29 mouse cellular contexts compared by ENCODE assay signal in the genomic region with DNA sequence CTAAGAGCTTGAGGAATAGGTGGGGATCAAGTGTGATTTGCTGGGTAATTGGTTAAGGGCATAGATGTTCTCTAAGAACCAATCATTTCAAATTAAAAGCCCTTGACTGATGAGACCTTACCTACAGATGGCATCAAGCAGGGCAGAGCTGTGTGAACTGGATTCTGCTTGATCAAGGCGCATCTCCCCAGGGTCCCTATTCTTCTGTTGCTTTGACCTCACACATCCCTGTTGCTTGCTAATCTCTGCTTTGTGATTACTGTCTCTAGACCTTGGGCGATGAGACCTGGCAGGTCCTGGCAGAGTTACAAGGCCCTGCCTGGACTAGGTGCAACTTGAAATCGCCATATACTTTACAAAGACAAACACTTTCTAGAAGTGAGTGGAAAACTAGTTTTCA. TPM values are rescaled to one million over a fixed set of nuclear protein-coding genes. Genes with fewer than 3 reads are reported as not detected.
A peak's percentile ranks its signal among the peaks of the same experiment; 100 is the strongest.
DNase-seq lines count a peak whose midpoint lies in the region; ATAC-seq and TF ChIP-seq lines count a peak whose summit lies in the region.
"Had no signal": no experiment of that assay in that cellular context is flagged by ENCODE, and none has a peak within 500 bp of the region (broad histone marks: within the 10 kb centered on the region; RNA-seq: fewer than 3 reads in every experiment).

No protein-coding gene starts in this region.

- peaks cover 12% of the 10 kb centered on the region for H3K4me1 ChIP-seq in heart, postnatal 0 days (ENCODE audit: control insufficient read depth, insufficient read depth)
- peaks cover 21% of the 10 kb centered on the region for H3K4me1 ChIP-seq in stomach, embryonic 14.5 days (ENCODE audit: control insufficient read depth, insufficient read depth, low read length)
- H3K4me1 ChIP-seq in stomach, postnatal 0 days (replicated peaks; ENCODE audit: control insufficient read depth, insufficient read depth), result no peaks in the 10 kb centered on the region
- H3K4me1 ChIP-seq: forebrain, embryonic 15.5 days; neural tube, embryonic 12.5 days had no signal

- H3K4me3 ChIP-seq in heart, postnatal 0 days (ENCODE audit: low read depth, low read length), result no peak overlapping the region
- H3K4me3 ChIP-seq in stomach, embryonic 14.5 days (ENCODE audit: low read depth, low read length), result no peak overlapping the region
- no peak overlapping the region for H3K4me3 ChIP-seq in stomach, postnatal 0 days (ENCODE audit: low read depth, low read length)
- H3K4me3 ChIP-seq: embryonic facial prominence, embryonic 13.5 days; forebrain, embryonic 10.5 days; forebrain, embryonic 15.5 days; neural tube, embryonic 12.5 days had no signal

- WGBS in heart, postnatal 0 days, result 64% methylated on average over 3 of the region's 3 CpGs
- 70% methylated on average over 3 of the region's 3 CpGs for WGBS in stomach, embryonic 14.5 days
- 68% methylated on average over 3 of the region's 3 CpGs for WGBS in stomach, postnatal 0 days

- H3K36me3 ChIP-seq in heart, postnatal 0 days (replicated peaks; ENCODE audit: control insufficient read depth, insufficient read depth, low read length), result no peaks in the 10 kb centered on the region
- H3K36me3 ChIP-seq in stomach, embryonic 14.5 days (ENCODE audit: control insufficient read depth, insufficient read depth, low read length), result no peaks in the 10 kb centered on the region
- H3K36me3 ChIP-seq in stomach, postnatal 0 days (ENCODE audit: control insufficient read depth, insufficient read depth, low read length), result no peaks in the 10 kb centered on the region
- H3K36me3 ChIP-seq: embryonic facial prominence, embryonic 13.5 days; forebrain, embryonic 10.5 days; forebrain, embryonic 15.5 days; heart, embryonic 12.5 days; neural tube, embryonic 12.5 days had no signal

- no peak for TF ChIP-seq CTCF in heart, postnatal 0 days (IDR thresholded peaks at IDR 0.05; ENCODE audit: low read depth)
- no peak for TF ChIP-seq CTCF in stomach, postnatal 0 days (IDR thresholded peaks at IDR 0.05; ENCODE audit: low read depth)

- no peak for DNase-seq in heart, postnatal 0 days (ENCODE audit: low spot score)
- DNase-seq in heart, adult 18-20 months, result no peak
- DNase-seq in stomach, postnatal 0 days (ENCODE audit: low spot score), result no peak
- peak; percentile 52 for DNase-seq in ZHBTc4 (ENCODE audit: low read depth, low spot score)
- DNase-seq: adrenal gland, postnatal 25 days; cerebellum, adult 18-20 months; cerebellum, postnatal 10 days; gastrocnemius, postnatal 14 days; heart, postnatal 4 days; kidney, adult 18-20 months; kidney, postnatal 14 days; layer of hippocampus, adult 9-11 months; liver; lung, adult 2 months; right cerebral cortex, adult 18-20 months; spleen, adult 18-20 months had no signal

- H3K27me3 ChIP-seq in heart, postnatal 0 days (ENCODE audit: control insufficient read depth, insufficient read depth, low read length), result no peaks in the 10 kb centered on the region
- 0 out of 2 replicates have a peak, but pooled peaks cover 2% of the 10 kb centered on the region for H3K27me3 ChIP-seq in stomach, embryonic 14.5 days (ENCODE audit: control insufficient read depth, insufficient read depth, low read length)
- H3K27me3 ChIP-seq in stomach, postnatal 0 days (ENCODE audit: control insufficient read depth, insufficient read depth, low read length), result no peaks in the 10 kb centered on the region
- H3K27me3 ChIP-seq: CH12.LX; heart, embryonic 12.5 days; Patski had no signal

- H3K27ac ChIP-seq in heart, postnatal 0 days (ENCODE audit: low read depth), result peak overlapping the region; percentile 19; the same call in 1 of the 2 replicates
- H3K27ac ChIP-seq in stomach, embryonic 14.5 days (ENCODE audit: low read length), result no peak overlapping the region
- no peak overlapping the region for H3K27ac ChIP-seq in stomach, postnatal 0 days (replicated peaks)
- H3K27ac ChIP-seq: embryonic facial prominence, embryonic 13.5 days; forebrain, embryonic 10.5 days; forebrain, embryonic 15.5 days; hindbrain, embryonic 14.5 days; liver, embryonic 14.5 days; neural tube, embryonic 12.5 days had no signal

- H3K4me2 ChIP-seq in heart, postnatal 0 days (ENCODE audit: low read depth, low read length), result peak overlapping the region; percentile 65; the same call in 1 of the 2 replicates
- H3K4me2 ChIP-seq in stomach, embryonic 14.5 days (replicated peaks; ENCODE audit: low read depth, low read length), result peak overlapping the region; percentile 47
- no peak overlapping the region for H3K4me2 ChIP-seq in stomach, postnatal 0 days (replicated peaks; ENCODE audit: low read depth)
- H3K4me2 ChIP-seq: forebrain, embryonic 15.5 days; midbrain, embryonic 11.5 days; neural tube, embryonic 12.5 days had no signal

- ATAC-seq in heart, postnatal 0 days (ENCODE audit: insufficient read depth, low read depth), result no peak
- ATAC-seq in stomach, embryonic 14.5 days (ENCODE audit: insufficient number of reproducible peaks, insufficient read depth, low FRiP score, low read depth), result no peak
- ATAC-seq in stomach, postnatal 0 days (ENCODE audit: low FRiP score, low TSS enrichment), result no peak
- ATAC-seq in megakaryocyte, adult 5-6 weeks (ENCODE audit: poor library complexity, severe bottlenecking), result no peak
- ATAC-seq: forebrain, embryonic 15.5 days; midbrain, embryonic 16.5 days; Patski had no signal

- no peaks in the 10 kb centered on the region for H3K9me3 ChIP-seq in heart, postnatal 0 days (replicated peaks; ENCODE audit: control insufficient read depth, low read length)
- no peaks in the 10 kb centered on the region for H3K9me3 ChIP-seq in stomach, embryonic 14.5 days (ENCODE audit: control insufficient read depth, low read depth, low read length)
- no peaks in the 10 kb centered on the region for H3K9me3 ChIP-seq in stomach, postnatal 0 days (ENCODE audit: control insufficient read depth, low read length)
- H3K9me3 ChIP-seq: embryonic facial prominence, embryonic 13.5 days; forebrain, embryonic 10.5 days; forebrain, embryonic 15.5 days; heart, embryonic 12.5 days; neural tube, embryonic 12.5 days had no signal

- no peak overlapping the region for H3K9ac ChIP-seq in heart, postnatal 0 days (replicated peaks; ENCODE audit: low read depth, low read length)
- no peak overlapping the region for H3K9ac ChIP-seq in stomach, embryonic 14.5 days (replicated peaks; ENCODE audit: low read depth, low read length)
- H3K9ac ChIP-seq in stomach, postnatal 0 days (ENCODE audit: low read length), result no peak overlapping the region
- H3K9ac ChIP-seq: embryonic facial prominence, embryonic 13.5 days; forebrain, embryonic 15.5 days; hindbrain, embryonic 14.5 days; liver, embryonic 14.5 days; neural tube, embryonic 12.5 days had no signal

- TF ChIP-seq EP300 in heart, postnatal 0 days (IDR thresholded peaks at IDR 0.05; ENCODE audit: low read depth), result no peak
- no peak for TF ChIP-seq EP300 in stomach, postnatal 0 days (optimal IDR thresholded peaks at IDR 0.05)

RNA-seq across cellular contexts. Expression of gene Ets1, which starts 9.0 kb away (rescaled TPM):
- 55.8 and 72.7 TPM in 2 replicates for total RNA-seq in heart, postnatal 0 days (2014; rRNA removed; ENCODE audit: low replicate concordance)
- 31.6 and 34.3 TPM in 2 replicates for polyA plus RNA-seq in heart, postnatal 0 days (2015; fragmentation: Nextera tagmentation; extraction: Ambion mirVana)
- 10 to 100 TPM; 35.3 to 36.9 TPM for total RNA-seq in heart, adult 18-20 months (2021)
- polyA plus RNA-seq in stomach, embryonic 14.5 days (2014; fragmentation: Nextera tagmentation; extraction: Ambion mirVana), result 40.9 and 41.7 TPM in 2 replicates
- 8.8 and 9.9 TPM in 2 replicates for polyA plus RNA-seq in stomach, postnatal 0 days (2015; fragmentation: Nextera tagmentation; extraction: Ambion mirVana)
- 8.6 and 16.8 TPM in 2 replicates for total RNA-seq in megakaryocyte, adult 5-6 weeks (2015)
- 29.5 and 33.1 TPM in 2 replicates for total RNA-seq in megakaryocyte, adult 5-6 weeks (2017)
